ENCODE assay signal across 29 mouse cellular contexts in genomic region chr4:107788841-107789240, GRCm38 (mm10).
"Had no signal": no experiment of that assay in that cellular context is flagged by ENCODE, and none has a peak within 500 bp of the region (broad histone marks: within the 10 kb centered on the region; RNA-seq: fewer than 3 reads in every experiment).

No protein-coding gene starts in this region.

- H3K4me2 ChIP-seq: embryonic facial prominence, embryonic 12.5 days; embryonic facial prominence, embryonic 13.5 days; embryonic facial prominence, embryonic 15.5 days; forebrain, embryonic 12.5 days; forebrain, embryonic 13.5 days; forebrain, embryonic 15.5 days had no signal

- H3K4me1 ChIP-seq: embryonic facial prominence, embryonic 12.5 days; embryonic facial prominence, embryonic 13.5 days; embryonic facial prominence, embryonic 15.5 days had no signal

- H3K27me3 ChIP-seq: embryonic facial prominence, embryonic 12.5 days; embryonic facial prominence, embryonic 13.5 days; embryonic facial prominence, embryonic 15.5 days; forebrain, embryonic 12.5 days; forebrain, embryonic 13.5 days; forebrain, embryonic 15.5 days had no signal

- H3K4me3 ChIP-seq: embryonic facial prominence, embryonic 10.5 days; embryonic facial prominence, embryonic 12.5 days; embryonic facial prominence, embryonic 13.5 days; embryonic facial prominence, embryonic 15.5 days; erythroblast, embryonic 14.5 days; forebrain, embryonic 10.5 days; forebrain, embryonic 12.5 days; forebrain, embryonic 13.5 days; forebrain, embryonic 15.5 days; gastrocnemius, adult 2 months; heart, adult 2 months had no signal

- H3K36me3 ChIP-seq: embryonic facial prominence, embryonic 10.5 days; embryonic facial prominence, embryonic 12.5 days; embryonic facial prominence, embryonic 13.5 days; embryonic facial prominence, embryonic 15.5 days; forebrain, embryonic 10.5 days; forebrain, embryonic 12.5 days; forebrain, embryonic 15.5 days had no signal

- H3K9ac ChIP-seq: embryonic facial prominence, embryonic 12.5 days; embryonic facial prominence, embryonic 13.5 days; embryonic facial prominence, embryonic 15.5 days; forebrain, embryonic 12.5 days; forebrain, embryonic 13.5 days; forebrain, embryonic 15.5 days; forebrain, postnatal 0 days had no signal

- ATAC-seq: forebrain, embryonic 13.5 days; forebrain, embryonic 14.5 days; forebrain, embryonic 15.5 days; forebrain, embryonic 16.5 days; forebrain, postnatal 0 days had no signal

- H3K9me3 ChIP-seq: embryonic facial prominence, embryonic 10.5 days; embryonic facial prominence, embryonic 12.5 days; embryonic facial prominence, embryonic 13.5 days; embryonic facial prominence, embryonic 15.5 days; forebrain, embryonic 10.5 days; forebrain, embryonic 12.5 days; forebrain, embryonic 13.5 days; forebrain, embryonic 15.5 days had no signal

- H3K27ac ChIP-seq: embryonic facial prominence, embryonic 10.5 days; embryonic facial prominence, embryonic 12.5 days; embryonic facial prominence, embryonic 13.5 days; embryonic facial prominence, embryonic 15.5 days; forebrain, embryonic 10.5 days; forebrain, embryonic 12.5 days; forebrain, embryonic 13.5 days; forebrain, embryonic 15.5 days; gastrocnemius, adult 2 months; heart, adult 2 months had no signal

- DNase-seq: cerebellum, adult 2 months; cerebellum, adult 8-10 months; cerebellum, adult 9-10 months; cerebellum, adult 9-11 months; cerebellum, postnatal 10 days; cerebellum, postnatal 14 days; cerebellum, postnatal 25 days; cerebellum, postnatal 36 days; embryo, embryonic 11 days; forebrain, postnatal 0 days; gastrocnemius, adult 2 months; gastrocnemius, postnatal 10 days; gastrocnemius, postnatal 14 days; gastrocnemius, postnatal 25 days; gastrocnemius, postnatal 36 days; heart, adult 11 months; heart, adult 18-20 months; heart, adult 2 months had no signal
